Mouse (Mus musculus) MEL (cell line): ENCODE data around the gene Ak5. TPM values are rescaled to one million over a fixed set of nuclear protein-coding genes. Genes with fewer than 3 reads are reported as not detected.

Experiments used
- DNase-seq: peaks from one replicate; pipeline ENCODE4 v3.0.0; 2011; ENCODE audit warnings: low read depth, low spot score
- H3K27ac ChIP-seq: 2 replicates; pipeline ENCODE4 v1.5.1; 2012; ENCODE audit warnings: low read depth, mild to moderate bottlenecking, control low read depth, low read length, moderate library complexity; ENCODE audit not compliant: control insufficient read depth
- H3K27me3 ChIP-seq, 2 experiments: fragments of 150-350 bp in 1 of 2; sonication (generic) in 1 of 2; 2 replicates each; pipeline ENCODE4 v1.6.1; 2012; ENCODE audit warnings: low read length in 2 of 2, mild to moderate bottlenecking in 2 of 2, improper control_type of control experiment in 1 of 2, moderate library complexity in 1 of 2; ENCODE audit not compliant: insufficient read depth in 2 of 2, control insufficient read depth in 1 of 2
- H3K36me3 ChIP-seq, 2 experiments: 2 replicates each; pipeline ENCODE4 v1.6.1; 2012 to 2014; ENCODE audit warnings: low read length in 2 of 2, improper control_type of control experiment in 1 of 2, inconsistent platforms in 1 of 2, mild to moderate bottlenecking in 1 of 2; ENCODE audit not compliant: insufficient read depth in 2 of 2, control insufficient read depth in 1 of 2
- H3K4me1 ChIP-seq, 2 experiments: fragments of 150-350 bp in 1 of 2; sonication (generic) in 1 of 2; 2 replicates each; pipeline ENCODE4 v1.6.1; 2012; ENCODE audit warnings: low read length in 2 of 2, improper control_type of control experiment in 1 of 2, mild to moderate bottlenecking in 1 of 2; ENCODE audit not compliant: insufficient read depth in 2 of 2, control insufficient read depth in 1 of 2
- H3K4me3 ChIP-seq, 2 experiments: fragments of 150-350 bp in 1 of 2; sonication (generic) in 1 of 2; 2 replicates each; pipeline ENCODE4 v1.5.1; 2012; ENCODE audit warnings: low read depth in 2 of 2, low read length in 2 of 2, mild to moderate bottlenecking in 2 of 2, moderate library complexity in 2 of 2, control low read depth in 1 of 2, improper control_type of control experiment in 1 of 2; ENCODE audit not compliant: control insufficient read depth in 1 of 2, insufficient read depth in 1 of 2
- H3K79me2 ChIP-seq: 2 replicates; pipeline ENCODE4 v1.6.1; 2012; ENCODE audit warnings: mild to moderate bottlenecking, low read length, moderate library complexity; ENCODE audit not compliant: control insufficient read depth, poor library complexity, insufficient read depth
- H3K9ac ChIP-seq: 2 replicates; pipeline ENCODE4 v1.6.1; 2012; ENCODE audit warnings: low read depth, mild to moderate bottlenecking, control low read depth, low read length, moderate library complexity; ENCODE audit not compliant: control insufficient read depth, poor library complexity, severe bottlenecking
- H3K9me3 ChIP-seq: fragments of 150-350 bp; sonication (generic); replicated peaks from 2 replicates; pipeline ENCODE4 v1.6.1; 2012; ENCODE audit warnings: mild to moderate bottlenecking, low read length, improper control_type of control experiment, moderate library complexity; ENCODE audit not compliant: insufficient read depth
- BHLHE40 ChIP-seq: IDR thresholded peaks from 2 replicates; pipeline ENCODE4 v1.6.1; 2012; ENCODE audit warnings: low read depth, mild to moderate bottlenecking, inconsistent platforms, low read length, improper control_type of control experiment, borderline replicate concordance
- CHD1 ChIP-seq: IDR thresholded peaks from 2 replicates; pipeline ENCODE4 v1.6.1; 2012; ENCODE audit warnings: low read depth, mild to moderate bottlenecking, inconsistent platforms, low read length, improper control_type of control experiment
- CHD2 ChIP-seq: IDR thresholded peaks from 2 replicates; pipeline ENCODE4 v1.6.1; 2011; ENCODE audit warnings: low read length, improper control_type of control experiment
- CTCF ChIP-seq, 3 experiments: IDR thresholded peaks in 2 of 3; conservative IDR thresholded peaks in 1 of 3; 2 replicates each; pipeline ENCODE4 v1.5.1; 2011 to 2012; ENCODE audit warnings: low read length in 3 of 3, low read depth in 2 of 3, mild to moderate bottlenecking in 2 of 3, improper control_type of control experiment in 1 of 3, inconsistent platforms in 1 of 3, mixed read lengths in 1 of 3, moderate library complexity in 1 of 3; ENCODE audit not compliant: control insufficient read depth in 1 of 3, insufficient read depth in 1 of 3, poor library complexity in 1 of 3, severe bottlenecking in 1 of 3
- E2F4 ChIP-seq: IDR thresholded peaks from 2 replicates; pipeline ENCODE4 v1.6.1; 2011; ENCODE audit warnings: low read depth, low read length, improper control_type of control experiment, borderline replicate concordance
- ELF1 ChIP-seq: IDR thresholded peaks from 2 replicates; pipeline ENCODE4 v1.6.1; 2014; ENCODE audit warnings: low read depth, mild to moderate bottlenecking, inconsistent platforms, low read length, improper control_type of control experiment, moderate library complexity
- EP300 ChIP-seq, 2 experiments: IDR thresholded peaks; 2 replicates each; pipeline ENCODE4 v1.6.1; 2011; ENCODE audit warnings: improper control_type of control experiment in 2 of 2, low read length in 2 of 2, low read depth in 1 of 2, mild to moderate bottlenecking in 1 of 2
- ETS1 ChIP-seq: IDR thresholded peaks from 2 replicates; pipeline ENCODE4 v1.6.1; 2012; ENCODE audit warnings: low read depth, mild to moderate bottlenecking, inconsistent platforms, low read length, improper control_type of control experiment, moderate library complexity
- GABPA ChIP-seq: IDR thresholded peaks from 2 replicates; pipeline ENCODE4 v1.6.1; 2012; ENCODE audit warnings: low read depth, mild to moderate bottlenecking, inconsistent platforms, low read length, improper control_type of control experiment, moderate library complexity
- GATA1 ChIP-seq: IDR thresholded peaks from 2 replicates; pipeline ENCODE4 v1.6.1; 2011; ENCODE audit warnings: low read depth, low read length, improper control_type of control experiment
- HCFC1 ChIP-seq: IDR thresholded peaks from 2 replicates; pipeline ENCODE4 v1.6.1; 2012; ENCODE audit warnings: low read depth, mild to moderate bottlenecking, inconsistent platforms, low read length, improper control_type of control experiment, moderate library complexity
- JUND ChIP-seq: IDR thresholded peaks from 2 replicates; pipeline ENCODE4 v1.6.1; 2011; ENCODE audit warnings: low read depth, mild to moderate bottlenecking, improper control_type of control experiment, low read length
- KAT2A ChIP-seq: conservative IDR thresholded peaks from 2 replicates; pipeline ENCODE4 v1.6.1; 2012; ENCODE audit warnings: low read depth, low read length, improper control_type of control experiment, inconsistent platforms
- MAFK ChIP-seq: IDR thresholded peaks from 2 replicates; pipeline ENCODE4 v1.6.1; 2011; ENCODE audit warnings: low read depth, mild to moderate bottlenecking, low read length, improper control_type of control experiment, borderline replicate concordance
- MAX ChIP-seq: IDR thresholded peaks from 2 replicates; pipeline ENCODE4 v1.6.1; 2011; ENCODE audit warnings: low read length, improper control_type of control experiment
- MAZ ChIP-seq: IDR thresholded peaks from 2 replicates; pipeline ENCODE4 v1.6.1; 2012; ENCODE audit warnings: low read depth, mild to moderate bottlenecking, inconsistent platforms, low read length, improper control_type of control experiment
- MEF2A ChIP-seq: IDR thresholded peaks from 2 replicates; pipeline ENCODE4 v1.6.1; 2014; ENCODE audit warnings: low read depth, mild to moderate bottlenecking, inconsistent platforms, low read length, improper control_type of control experiment; ENCODE audit not compliant: poor library complexity, insufficient replicate concordance, severe bottlenecking; ENCODE audit errors: extremely low read depth
- MXI1 ChIP-seq: IDR thresholded peaks from 2 replicates; pipeline ENCODE4 v1.6.1; 2011; ENCODE audit warnings: mild to moderate bottlenecking, low read depth, low read length, improper control_type of control experiment
- MYB ChIP-seq: IDR thresholded peaks from 2 replicates; pipeline ENCODE4 v1.6.1; 2011; ENCODE audit warnings: mild to moderate bottlenecking, low read depth, low read length, improper control_type of control experiment
- NELFE ChIP-seq: IDR thresholded peaks from 2 replicates; pipeline ENCODE4 v1.6.1; 2011; ENCODE audit warnings: low read depth, low read length, improper control_type of control experiment
- NRF1 ChIP-seq: IDR thresholded peaks from 2 replicates; pipeline ENCODE4 v1.6.1; 2014; ENCODE audit warnings: low read depth, mild to moderate bottlenecking, inconsistent platforms, low read length, improper control_type of control experiment, moderate library complexity; ENCODE audit not compliant: poor library complexity, insufficient read depth, severe bottlenecking
- POLR2A ChIP-seq, 2 experiments: IDR thresholded peaks; 2 replicates each; pipeline ENCODE4 v1.6.1; 2011 to 2012; ENCODE audit warnings: low read length in 2 of 2, mild to moderate bottlenecking in 2 of 2, control low read depth in 1 of 2, improper control_type of control experiment in 1 of 2, low read depth in 1 of 2, moderate library complexity in 1 of 2; ENCODE audit not compliant: control insufficient read depth in 1 of 2, insufficient read depth in 1 of 2, poor library complexity in 1 of 2
- POLR2AphosphoS2 ChIP-seq: IDR thresholded peaks from 2 replicates; pipeline ENCODE4 v1.6.1; 2011; ENCODE audit warnings: low read length, improper control_type of control experiment
- POLR2AphosphoS5 ChIP-seq: IDR thresholded peaks from 2 replicates; pipeline ENCODE4 v1.6.1; 2012; ENCODE audit warnings: low read depth, borderline replicate concordance, mild to moderate bottlenecking, inconsistent platforms, low read length, moderate library complexity, mixed read lengths
- RAD21 ChIP-seq: IDR thresholded peaks from 2 replicates; pipeline ENCODE4 v1.6.1; 2011; ENCODE audit warnings: mild to moderate bottlenecking, low read depth, low read length, improper control_type of control experiment
- RCOR1 ChIP-seq: IDR thresholded peaks from 2 replicates; pipeline ENCODE4 v1.6.1; 2012; ENCODE audit warnings: low read depth, mild to moderate bottlenecking, inconsistent platforms, low read length, improper control_type of control experiment
- SIN3A ChIP-seq: IDR thresholded peaks from 2 replicates; pipeline ENCODE4 v1.6.1; 2012; ENCODE audit warnings: low read length, improper control_type of control experiment, inconsistent platforms
- SMC3 ChIP-seq: IDR thresholded peaks from 2 replicates; pipeline ENCODE4 v1.6.1; 2011; ENCODE audit warnings: low read depth, low read length, improper control_type of control experiment
- TAL1 ChIP-seq: IDR thresholded peaks from 2 replicates; pipeline ENCODE4 v1.6.1; 2012; ENCODE audit warnings: mild to moderate bottlenecking, inconsistent platforms, low read length, moderate library complexity, mixed read lengths
- TBP ChIP-seq: IDR thresholded peaks from 2 replicates; pipeline ENCODE4 v1.8.0; 2011; ENCODE audit warnings: low read depth, low read length, improper control_type of control experiment
- TCF12 ChIP-seq: IDR thresholded peaks from 2 replicates; pipeline ENCODE4 v1.6.1; 2014; ENCODE audit warnings: low read depth, mild to moderate bottlenecking, inconsistent platforms, low read length, improper control_type of control experiment, moderate library complexity
- UBTF ChIP-seq: IDR thresholded peaks from 2 replicates; pipeline ENCODE4 v1.6.1; 2012; ENCODE audit warnings: low read depth, mild to moderate bottlenecking, inconsistent platforms, low read length, improper control_type of control experiment, moderate library complexity, borderline replicate concordance; ENCODE audit not compliant: insufficient read depth
- USF1 ChIP-seq: IDR thresholded peaks from 2 replicates; pipeline ENCODE4 v1.6.1; 2014; ENCODE audit warnings: low read depth, mild to moderate bottlenecking, inconsistent platforms, low read length, improper control_type of control experiment, moderate library complexity
- USF2 ChIP-seq, 2 experiments: IDR thresholded peaks; 2 replicates each; pipeline ENCODE4 v1.6.1; 2011 to 2012; ENCODE audit warnings: improper control_type of control experiment in 2 of 2, low read length in 2 of 2, borderline replicate concordance in 1 of 2, inconsistent platforms in 1 of 2, low read depth in 1 of 2, mild to moderate bottlenecking in 1 of 2; ENCODE audit not compliant: insufficient read depth in 1 of 2
- ZC3H11A ChIP-seq: IDR thresholded peaks from 2 replicates; pipeline ENCODE4 v1.6.1; 2012; ENCODE audit warnings: low read depth, mild to moderate bottlenecking, inconsistent platforms, low read length, improper control_type of control experiment
- ZKSCAN1 ChIP-seq: IDR thresholded peaks from 2 replicates; pipeline ENCODE4 v1.6.1; 2012; ENCODE audit warnings: low read depth, mild to moderate bottlenecking, inconsistent platforms, low read length, improper control_type of control experiment, moderate library complexity
- ZMIZ1 ChIP-seq: IDR thresholded peaks from 2 replicates; pipeline ENCODE4 v1.6.1; 2012; ENCODE audit warnings: low read depth, mild to moderate bottlenecking, inconsistent platforms, low read length, improper control_type of control experiment, moderate library complexity
- ZNF384 ChIP-seq: IDR thresholded peaks from 2 replicates; pipeline ENCODE4 v1.6.1; 2012; ENCODE audit warnings: low read depth, mild to moderate bottlenecking, inconsistent platforms, low read length, improper control_type of control experiment
- polyA plus RNA-seq, 2 experiments: library from polyadenylated mRNA; stranded (reverse) in 1 of 2; unstranded in 1 of 2; fragments of >175 nt in 1 of 2; fragments of >200 nt in 1 of 2; gene quantifications; 2 replicates each; pipeline versions ENCODE4 v1.2.1 to v1.2.4; 2012; ENCODE audit warnings: low replicate concordance in 2 of 2, low read depth in 1 of 2; ENCODE audit not compliant: insufficient read length in 2 of 2, insufficient read depth in 1 of 2, missing spikeins in 1 of 2
- total RNA-seq: library from RNA; depleted of rRNA; stranded (reverse); fragments of 300-350 nt; gene quantifications from 2 replicates; pipeline ENCODE4 v1.2.3, GENCODE M21; 2012

Ak5 gene
- total and polyA plus RNA-seq, 3 experiments: 0.06 to 0.31 TPM; not detected in 1

- no peaks in the 10 kb centered on the region; the same call in 1 of the 2 replicates for H3K79me2 ChIP-seq
- H3K9me3 ChIP-seq: no peaks in the 10 kb centered on the region
- H3K4me3 ChIP-seq: peak overlapping the region; percentile 5 to 51; a peak in 3 of 4 replicates
- peaks cover 18 to 22% of the 10 kb centered on the region in 2 experiments for H3K4me1 ChIP-seq
- no peaks in the 10 kb centered on the region for H3K27me3 ChIP-seq
- H3K27ac ChIP-seq: peak overlapping the region; percentile 91
- peak; percentile 85 for DNase-seq
- peaks cover 0 to 20% of the 10 kb centered on the region in 2 experiments; a peak in 2 of 4 replicates for H3K36me3 ChIP-seq
- H3K9ac ChIP-seq: peak overlapping the region; percentile 54
- TF ChIP-seq UBTF (no peak), CHD1 (no peak), MEF2A (no peak), ZKSCAN1 (no peak), POLR2A (IDR thresholded peaks at IDR 0.05; ENCODE audit: control insufficient read depth in 1 of 2, insufficient read depth in 1 of 2, low read depth in 1 of 2, low read length in 2 of 2, poor library complexity in 1 of 2) (no peak; a peak in 1 of 4 replicates), HCFC1 (no peak; the same call in 1 of the 2 replicates), ZNF384 (no peak), JUND (no peak), MAFK (no peak), MXI1 (no peak), SMC3 (peak; percentile 28; the same call in 1 of the 2 replicates), BHLHE40 (no peak), TAL1 (no peak), NRF1 (no peak), GABPA (no peak), ZC3H11A (peak; percentile 14; the same call in 1 of the 2 replicates), POLR2AphosphoS5 (no peak), CTCF (IDR thresholded peaks at IDR 0.05 in 2 of 3, conservative IDR thresholded peaks at IDR 0.05 in 1 of 3; ENCODE audit: control insufficient read depth in 1 of 3, insufficient read depth in 1 of 3, low read depth in 2 of 3, low read length in 3 of 3, poor library complexity in 1 of 3, severe bottlenecking in 1 of 3) (peak; percentile 57 to 83 (median 64)), GATA1 (no peak), USF1 (0 out of 2 replicates have a peak, but pooled peaks have one; percentile 9), ZMIZ1 (no peak), E2F4 (no peak), ELF1 (no peak), KAT2A (no peak), TCF12 (peak; percentile 27; the same call in 1 of the 2 replicates), RCOR1 (peak; percentile 47), SIN3A (no peak), POLR2AphosphoS2 (no peak), MAZ (no peak), MYB (no peak), RAD21 (peak; percentile 36), NELFE (no peak), ETS1 (peak; percentile 43; the same call in 1 of the 2 replicates), EP300 (IDR thresholded peaks at IDR 0.05; ENCODE audit: low read depth in 1 of 2, low read length in 2 of 2) (no peak), TBP (no peak), CHD2 (no peak), USF2 (IDR thresholded peaks at IDR 0.05; ENCODE audit: borderline replicate concordance in 1 of 2, insufficient read depth in 1 of 2, low read depth in 1 of 2, low read length in 2 of 2) (no peak), MAX (no peak)
Observed at GRCm38 (mm10) chr3:152556919-152557318, 111.2 kb downstream of the Ak5 start.
